Mouse (Mus musculus) liver, embryonic 15.5 days (tissue): ENCODE data around the gene Vmn1r55. TPM values are rescaled to one million over a fixed set of nuclear protein-coding genes. Genes with fewer than 3 reads are reported as not detected.
"Not testable (repeated sequence)": the region's sequence is repeated elsewhere in the genome, so short reads cannot be mapped to it uniquely, and the experiment has no call there.

Experiments
- ATAC-seq: fragments of 200-750 bp; cut with Nextera tagmentation; 2 replicates; pipeline ENCODE4 v1.8.0; 2017; ENCODE audit warnings: moderate number of reproducible peaks, mild to moderate bottlenecking, moderate library complexity; ENCODE audit not compliant: insufficient read depth
- H3K27ac ChIP-seq: fragments of 300-500 bp; sonication (generic); replicated peaks from 2 replicates; pipeline ENCODE4 v1.5.1; 2015; ENCODE audit warnings: mild to moderate bottlenecking, inconsistent platforms
- H3K27me3 ChIP-seq: fragments of 300-500 bp; sonication (generic); 2 replicates; pipeline ENCODE4 v1.6.1; 2015; ENCODE audit warnings: mild to moderate bottlenecking, inconsistent platforms
- H3K36me3 ChIP-seq: fragments of 300-500 bp; sonication (generic); replicated peaks from 2 replicates; pipeline ENCODE4 v1.6.1; 2015; ENCODE audit warnings: moderate library complexity, mild to moderate bottlenecking, inconsistent platforms
- H3K4me1 ChIP-seq: fragments of 300-500 bp; sonication (generic); replicated peaks from 2 replicates; pipeline ENCODE4 v1.6.1; 2015; ENCODE audit warnings: inconsistent platforms
- H3K4me2 ChIP-seq: fragments of 300-500 bp; sonication (generic); 2 replicates; pipeline ENCODE4 v1.6.1; 2015; ENCODE audit warnings: moderate library complexity, mild to moderate bottlenecking, inconsistent platforms
- H3K4me3 ChIP-seq: fragments of 300-500 bp; sonication (generic); replicated peaks from 2 replicates; pipeline ENCODE4 v1.5.1; 2015; ENCODE audit warnings: mild to moderate bottlenecking, inconsistent platforms
- H3K9ac ChIP-seq: fragments of 300-500 bp; sonication (generic); 2 replicates; pipeline ENCODE4 v1.6.1; 2015; ENCODE audit warnings: moderate library complexity, mild to moderate bottlenecking, inconsistent platforms
- H3K9me3 ChIP-seq: fragments of 300-500 bp; sonication (generic); replicated peaks from 2 replicates; pipeline ENCODE4 v1.6.1; 2016; ENCODE audit warnings: inconsistent platforms
- WGBS: fragments of 180-500 bp; shearing (Covaris S2); methylation state at CpG from one replicate; pipeline ENCODE4 v1.1.7; 2015; ENCODE audit warnings: mixed read lengths; ENCODE audit not compliant: insufficient replicate concordance; 5-methylcytosine and 5-hydroxymethylcytosine counted together
- polyA plus RNA-seq: library from polyadenylated mRNA; unstranded; fragments of >200 nt; fragmentation: Nextera tagmentation; extraction: Ambion mirVana; gene quantifications from 2 replicates; pipeline ENCODE4 v1.2.1, GENCODE M21; 2015

Vmn1r55 gene
- not detected in 2 replicates for polyA plus RNA-seq

- H3K9me3 ChIP-seq, ATAC-seq: not testable (repeated sequence)
Measured at GRCm38 (mm10) chr7:5149570-5149969, at the start of gene Vmn1r55. Vmn1r55 (minus strand) TSS chr7:5149670.

GRCm38 (mm10) chr7:5196647-5197046, 47.2 kb upstream of the Vmn1r55 start, which contains the start of gene Vmn1r56:
Vmn1r56 (minus strand) TSS chr7:5196747.
- H3K27me3 ChIP-seq, ATAC-seq, H3K4me1 ChIP-seq, H3K36me3 ChIP-seq, H3K4me2 ChIP-seq, H3K9me3 ChIP-seq, H3K27ac ChIP-seq, H3K9ac ChIP-seq, H3K4me3 ChIP-seq: not testable (repeated sequence)

More at GRCm38 (mm10) chr7:5149570-5149969, at the start of gene Vmn1r55:
- not testable (repeated sequence) for H3K9ac ChIP-seq, H3K4me2 ChIP-seq, H3K4me1 ChIP-seq, H3K27ac ChIP-seq, H3K4me3 ChIP-seq, H3K27me3 ChIP-seq, H3K36me3 ChIP-seq

- Histone ChIP-seq H3K36me3 (no peaks in the 10 kb centered on the region), H3K9ac (0 out of 2 replicates have a peak within 1 kb of the TSS, but pooled peaks have one; percentile 7)
- WGBS = 14% methylated on average over 42 of the region's 42 CpGs
Measured at GRCm38 (mm10) chr7:5125549-5126406, 23.7 kb downstream of the Vmn1r55 start, which contains the start of gene Rasl2-9. Rasl2-9 (minus strand) TSS chr7:5125950.

GRCm38 (mm10) chr7:5125078-5125477, 24.4 kb downstream of the Vmn1r55 start:
- Histone ChIP-seq H3K4me2 (peak overlapping the region; percentile 69), H3K27me3 (no peaks in the 10 kb centered on the region; the same call in none of the 2 replicates), H3K9me3 (no peaks in the 10 kb centered on the region), H3K36me3 (no peaks in the 10 kb centered on the region), H3K27ac (no peak overlapping the region), H3K4me3 (no peak overlapping the region), H3K9ac (no peak overlapping the region), H3K4me1 (peaks cover 7% of the 10 kb centered on the region; the same call in 1 of the 2 replicates)
- no peak for ATAC-seq
- WGBS = 62% methylated on average over 8 of the region's 8 CpGs

More at GRCm38 (mm10) chr7:5125549-5126406, 23.7 kb downstream of the Vmn1r55 start, which contains the start of gene Rasl2-9:
- H3K27me3 ChIP-seq = no peaks in the 10 kb centered on the region; the same call in none of the 2 replicates
- H3K27ac ChIP-seq = no peak within 1 kb of the TSS
- H3K4me2 ChIP-seq = peak within 1 kb of the TSS; percentile 69
- ATAC-seq = no peak; the same call in 1 of the 2 replicates
- peaks cover 7% of the 10 kb centered on the region; the same call in 1 of the 2 replicates for H3K4me1 ChIP-seq
- H3K9me3 ChIP-seq = no peaks in the 10 kb centered on the region
- peak within 1 kb of the TSS; percentile 35 for H3K4me3 ChIP-seq

GRCm38 (mm10) chr7:5116850-5117249, 32.6 kb downstream of the Vmn1r55 start, which contains the start of gene Rfpl4:
Rfpl4 (minus strand) TSS chr7:5116950.
- 51% methylated on average over 3 of the region's 3 CpGs for WGBS
- Histone ChIP-seq H3K9ac (no peak within 1 kb of the TSS), H3K4me2 (no peak within 1 kb of the TSS), H3K4me3 (no peak within 1 kb of the TSS), H3K36me3 (no peaks in the 10 kb centered on the region), H3K27ac (no peak within 1 kb of the TSS), H3K27me3 (no peaks in the 10 kb centered on the region), H3K4me1 (no peaks in the 10 kb centered on the region), H3K9me3 (no peaks in the 10 kb centered on the region)
- no peak for ATAC-seq

- Histone ChIP-seq H3K9ac (no peak overlapping the region), H3K9me3 (no peaks in the 10 kb centered on the region), H3K27me3 (no peaks in the 10 kb centered on the region), H3K36me3 (no peaks in the 10 kb centered on the region), H3K4me3 (no peak overlapping the region), H3K27ac (no peak overlapping the region), H3K4me2 (no peak overlapping the region), H3K4me1 (no peaks in the 10 kb centered on the region)
- no peak for ATAC-seq
- 21% methylated on average over 3 of the region's 3 CpGs for WGBS
Measured at GRCm38 (mm10) chr7:5112701-5113100, 36.8 kb downstream of the Vmn1r55 start.

- Histone ChIP-seq H3K27me3 (no peaks in the 10 kb centered on the region), H3K9ac (no peak overlapping the region), H3K27ac (no peak overlapping the region), H3K4me2 (no peak overlapping the region), H3K36me3 (no peaks in the 10 kb centered on the region), H3K9me3 (no peaks in the 10 kb centered on the region), H3K4me1 (no peaks in the 10 kb centered on the region), H3K4me3 (no peak overlapping the region)
- 71% methylated on average over 8 of the region's 8 CpGs for WGBS
- ATAC-seq = no peak
Measured at GRCm38 (mm10) chr7:5109301-5109700, 40.2 kb downstream of the Vmn1r55 start.

GRCm38 (mm10) chr7:5108272-5108671, 41.2 kb downstream of the Vmn1r55 start:
- Histone ChIP-seq H3K9me3 (no peaks in the 10 kb centered on the region), H3K27ac (no peak overlapping the region), H3K36me3 (no peaks in the 10 kb centered on the region), H3K9ac (no peak overlapping the region), H3K27me3 (no peaks in the 10 kb centered on the region), H3K4me2 (no peak overlapping the region), H3K4me3 (no peak overlapping the region), H3K4me1 (no peaks in the 10 kb centered on the region)
- WGBS = 53% methylated on average over 4 of the region's 4 CpGs
- ATAC-seq = no peak

- Histone ChIP-seq H3K36me3 (peaks cover 17% of the 10 kb centered on the region), H3K9ac (no peak overlapping the region), H3K4me2 (no peak overlapping the region), H3K27ac (no peak overlapping the region), H3K9me3 (no peaks in the 10 kb centered on the region), H3K27me3 (no peaks in the 10 kb centered on the region), H3K4me3 (no peak overlapping the region), H3K4me1 (no peaks in the 10 kb centered on the region)
- 71% methylated on average over 2 of the region's 2 CpGs for WGBS
- no peak for ATAC-seq
Measured at GRCm38 (mm10) chr7:5102564-5102963, 46.9 kb downstream of the Vmn1r55 start.

- Histone ChIP-seq H3K9ac (no peak overlapping the region), H3K4me2 (no peak overlapping the region), H3K36me3 (peaks cover 31% of the 10 kb centered on the region), H3K27me3 (no peaks in the 10 kb centered on the region), H3K4me1 (no peaks in the 10 kb centered on the region), H3K9me3 (no peaks in the 10 kb centered on the region), H3K4me3 (no peak overlapping the region), H3K27ac (no peak overlapping the region)
- ATAC-seq = peak; percentile 33
- WGBS = 31% methylated on average over 10 of the region's 10 CpGs
Measured at GRCm38 (mm10) chr7:5101066-5101663, 48.3 kb downstream of the Vmn1r55 start.

GRCm38 (mm10) chr7:5099796-5100195, 49.7 kb downstream of the Vmn1r55 start:
- Histone ChIP-seq H3K36me3 (peaks cover 45% of the 10 kb centered on the region), H3K4me2 (no peak overlapping the region), H3K27ac (no peak overlapping the region), H3K4me3 (no peak overlapping the region), H3K9me3 (no peaks in the 10 kb centered on the region), H3K27me3 (no peaks in the 10 kb centered on the region), H3K9ac (no peak overlapping the region), H3K4me1 (no peaks in the 10 kb centered on the region)
- no peak for ATAC-seq
- 73% methylated on average over 3 of the region's 3 CpGs for WGBS
